ENCODE assay signal across 8 mouse cellular contexts in genomic region chr7:98361063-98361652, GRCm38 (mm10). TPM values are rescaled to one million over a fixed set of nuclear protein-coding genes. Genes with fewer than 3 reads are reported as not detected.
DNase-seq lines count a peak whose midpoint lies in the region; ATAC-seq and TF ChIP-seq lines count a peak whose summit lies in the region.

TSS of gene Tsku (minus strand) at chr7:98361328.

- peak within 1 kb of the TSS; percentile 60 for H3K4me3 ChIP-seq in C2C12 (ENCODE audit: insufficient read depth, poor library complexity, severe bottlenecking)
- H3K4me3 ChIP-seq in forebrain, embryonic 10.5 days, result peak within 1 kb of the TSS; percentile 63
- peak within 1 kb of the TSS; percentile 83 for H3K4me3 ChIP-seq in heart, embryonic 13.5 days
- peak within 1 kb of the TSS; percentile 55 for H3K4me3 ChIP-seq in liver, embryonic 12.5 days
- peak within 1 kb of the TSS; percentile 82 for H3K4me3 ChIP-seq in neural tube, embryonic 11.5 days (ENCODE audit: low read depth, low read length)

- peak; percentile 76 for TF ChIP-seq POLR2A in brain, embryonic 14.5 days (IDR thresholded peaks at IDR 0.05; ENCODE audit: borderline replicate concordance, extremely low read depth, insufficient read depth, insufficient read length, poor library complexity, severe bottlenecking)

- peaks cover 13% of the 10 kb centered on the region for H3K36me3 ChIP-seq in C2C12 (ENCODE audit: control insufficient read depth, insufficient read depth)
- H3K36me3 ChIP-seq in forebrain, embryonic 10.5 days (replicated peaks), result peaks cover 7% of the 10 kb centered on the region; the same call in 1 of the 2 replicates
- no peaks in the 10 kb centered on the region for H3K36me3 ChIP-seq in heart, embryonic 13.5 days
- H3K36me3 ChIP-seq in liver, embryonic 12.5 days, result no peaks in the 10 kb centered on the region
- H3K36me3 ChIP-seq in neural tube, embryonic 11.5 days (ENCODE audit: control insufficient read depth, insufficient read depth, low read length), result no peaks in the 10 kb centered on the region

- peak within 1 kb of the TSS; percentile 90 for H3K27ac ChIP-seq in forebrain, embryonic 10.5 days
- peak within 1 kb of the TSS; percentile 85 for H3K27ac ChIP-seq in heart, embryonic 13.5 days (replicated peaks)
- peak within 1 kb of the TSS; percentile 18; the same call in 1 of the 2 replicates for H3K27ac ChIP-seq in liver, embryonic 12.5 days
- peak within 1 kb of the TSS; percentile 51 for H3K27ac ChIP-seq in neural tube, embryonic 11.5 days (ENCODE audit: low read depth, low read length)

- peak within 1 kb of the TSS; percentile 66 for H3ac ChIP-seq in C2C12 (ENCODE audit: control insufficient read depth, insufficient read length, low read depth)

- DNase-seq in brain, embryonic 14.5 days (ENCODE audit: low read depth), result peak; percentile 99
- DNase-seq in forebrain, embryonic 10.5 days (ENCODE audit: extremely low spot score, low spot score), result peak; percentile 96
- peak; percentile 96 for DNase-seq in kidney, postnatal 10 days
- DNase-seq in neural tube, embryonic 11.5 days (ENCODE audit: low spot score), result peak; percentile 96
- peak; percentile 95 for DNase-seq in testis, postnatal 10 days (ENCODE audit: low spot score)

- H3K79me2 ChIP-seq in C2C12 (ENCODE audit: control insufficient read depth, insufficient read depth), result peaks cover 48% of the 10 kb centered on the region

- H3K9ac ChIP-seq in heart, embryonic 13.5 days, result peak within 1 kb of the TSS; percentile 90
- H3K9ac ChIP-seq in liver, embryonic 12.5 days, result peak within 1 kb of the TSS; percentile 55
- H3K9ac ChIP-seq in neural tube, embryonic 11.5 days (ENCODE audit: low read length), result peak within 1 kb of the TSS; percentile 76

- peak; percentile 77 for ATAC-seq in heart, embryonic 13.5 days (ENCODE audit: extremely low read depth, insufficient number of reproducible peaks, low FRiP score, low TSS enrichment)
- ATAC-seq in liver, embryonic 12.5 days, result peak; percentile 74
- peak; percentile 89 for ATAC-seq in neural tube, embryonic 11.5 days (ENCODE audit: insufficient read depth, low FRiP score, low TSS enrichment)

- peak within 1 kb of the TSS; percentile 96 for H3K4me2 ChIP-seq in heart, embryonic 13.5 days
- peak within 1 kb of the TSS; percentile 64 for H3K4me2 ChIP-seq in liver, embryonic 12.5 days
- peak within 1 kb of the TSS; percentile 89 for H3K4me2 ChIP-seq in neural tube, embryonic 11.5 days (ENCODE audit: low read depth)

- H3K79me3 ChIP-seq in C2C12 (ENCODE audit: low read depth), result peaks cover 33% of the 10 kb centered on the region

- H3K9me3 ChIP-seq in forebrain, embryonic 10.5 days, result peaks cover 4% of the 10 kb centered on the region; the same call in 1 of the 2 replicates
- 0 out of 2 replicates have a peak, but pooled peaks cover 7% of the 10 kb centered on the region for H3K9me3 ChIP-seq in heart, embryonic 13.5 days
- no peaks in the 10 kb centered on the region; the same call in 1 of the 2 replicates for H3K9me3 ChIP-seq in liver, embryonic 12.5 days (replicated peaks)
- H3K9me3 ChIP-seq in neural tube, embryonic 11.5 days (ENCODE audit: control insufficient read depth, low read length), result no peaks in the 10 kb centered on the region

- H3K27me3 ChIP-seq in C2C12 (ENCODE audit: control insufficient read depth, insufficient read depth, insufficient read length), result no peaks in the 10 kb centered on the region
- H3K27me3 ChIP-seq in forebrain, embryonic 10.5 days (ENCODE audit: poor library complexity, severe bottlenecking), result no peaks in the 10 kb centered on the region; the same call in 1 of the 2 replicates
- H3K27me3 ChIP-seq in heart, embryonic 13.5 days (replicated peaks), result no peaks in the 10 kb centered on the region
- H3K27me3 ChIP-seq in liver, embryonic 12.5 days (replicated peaks), result peaks cover 68% of the 10 kb centered on the region
- no peaks in the 10 kb centered on the region for H3K27me3 ChIP-seq in neural tube, embryonic 11.5 days (ENCODE audit: control insufficient read depth, insufficient read depth, low read length)

- under 1% methylated on average over 52 of the region's 52 CpGs for WGBS in forebrain, embryonic 10.5 days
- WGBS in heart, embryonic 13.5 days, result under 1% methylated on average over 45 of the region's 52 CpGs
- WGBS in liver, embryonic 12.5 days (ENCODE audit: insufficient replicate concordance), result under 1% methylated on average over 52 of the region's 52 CpGs
- WGBS in neural tube, embryonic 11.5 days, result 0% methylated on average over 48 of the region's 52 CpGs

- TF ChIP-seq CTCF in C2C12 (IDR thresholded peaks at IDR 0.05; ENCODE audit: control insufficient read depth, insufficient read depth, insufficient read length), result no peak
- TF ChIP-seq CTCF in brain, embryonic 14.5 days (IDR thresholded peaks at IDR 0.05; ENCODE audit: borderline replicate concordance, extremely low read depth, insufficient read depth, insufficient read length), result no peak

- H3K4me1 ChIP-seq in forebrain, embryonic 10.5 days, result peaks cover 57% of the 10 kb centered on the region
- H3K4me1 ChIP-seq in heart, embryonic 13.5 days, result peaks cover 36% of the 10 kb centered on the region
- H3K4me1 ChIP-seq in liver, embryonic 12.5 days, result peaks cover 25% of the 10 kb centered on the region; the same call in 1 of the 2 replicates
- H3K4me1 ChIP-seq in neural tube, embryonic 11.5 days (ENCODE audit: control insufficient read depth, insufficient read depth, low read length), result peaks cover 17% of the 10 kb centered on the region

TF ChIP-seq in C2C12, 6 proteins besides CTCF, POLR2A, EP300 and RAD21:
- TF ChIP-seq MAX (IDR thresholded peaks at IDR 0.05) (peak; percentile 24), MYOD1 (IDR thresholded peaks at IDR 0.05; ENCODE audit: control insufficient read depth, insufficient read length, low read depth) (no peak)

RNA-seq across cellular contexts. Expression of gene Tsku, which starts in this region (rescaled TPM):
- 9.6 TPM for polyA plus RNA-seq in C2C12 (2012; fragmentation: generic; extraction: Trizol)
- polyA plus RNA-seq in brain, embryonic 14.5 days (2012; rRNA removed), result 16.0 and 19.1 TPM in 2 replicates
- polyA plus RNA-seq in forebrain, embryonic 10.5 days (2016; fragmentation: Nextera tagmentation; extraction: Ambion mirVana), result 8.7 and 9.3 TPM in 2 replicates
- polyA plus RNA-seq in heart, embryonic 13.5 days (2015; fragmentation: Nextera tagmentation; extraction: Ambion mirVana), result 5.7 and 6.7 TPM in 2 replicates
- 1.6 and 2.1 TPM in 2 replicates for polyA plus RNA-seq in liver, embryonic 12.5 days (2016; fragmentation: Nextera tagmentation; extraction: Ambion mirVana)
- 10.8 and 11.3 TPM in 2 replicates for polyA plus RNA-seq in neural tube, embryonic 11.5 days (2014; fragmentation: Nextera tagmentation; extraction: Ambion mirVana)

Comparison
In these comparisons a context has a peak if more than half of its experiments do, and no peak if none do; other contexts are left out.
1. Peak in every context shown above with its lines: DNase-seq, ATAC-seq, H3K4me3 ChIP-seq and H3K27ac ChIP-seq.
2. H3K27ac ChIP-seq: peak in every context shown above with its lines; median percentile 90 in forebrain, embryonic 10.5 days; 85 in heart, embryonic 13.5 days; 51 in neural tube, embryonic 11.5 days; 18 in liver, embryonic 12.5 days.